Mouse (Mus musculus): ENCODE measurements around the gene Fga. TPM values are rescaled to one million over a fixed set of nuclear protein-coding genes. Genes with fewer than 3 reads are reported as not detected.
A peak's percentile ranks its signal among the peaks of the same experiment; 100 is the strongest.

The Fga gene
- polyA plus RNA-seq, 1 experiment from 2014 or later: 3.9 TPM

- WGBS: 22% methylated on average over 13 of the region's 13 CpGs
- H3K9ac ChIP-seq (ENCODE audit: low read length): no peak overlapping the region
- no peaks in the 10 kb centered on the region for H3K27me3 ChIP-seq (ENCODE audit: control insufficient read depth, insufficient read depth, low read length)
- 0 out of 2 replicates have a peak, but pooled peaks cover 4% of the 10 kb centered on the region for H3K36me3 ChIP-seq (ENCODE audit: control insufficient read depth, insufficient read depth, low read length)
- peak overlapping the region; percentile 42 for H3K4me2 ChIP-seq (replicated peaks; ENCODE audit: low read depth)
- H3K9me3 ChIP-seq (ENCODE audit: control insufficient read depth, low read length): no peaks in the 10 kb centered on the region
- DNase-seq (ENCODE audit: low spot score): no peak
- H3K4me3 ChIP-seq (ENCODE audit: low read depth, low read length): peak overlapping the region; percentile 29; the same call in 1 of the 2 replicates
- peaks cover 3% of the 10 kb centered on the region; the same call in 1 of the 2 replicates for H3K4me1 ChIP-seq (replicated peaks; ENCODE audit: control insufficient read depth, insufficient read depth)
- ATAC-seq (ENCODE audit: low FRiP score, low TSS enrichment): no peak
- H3K27ac ChIP-seq (replicated peaks): no peak overlapping the region
- TF ChIP-seq CTCF (IDR thresholded peaks at IDR 0.05; ENCODE audit: low read depth): no peak
- TF ChIP-seq EP300 (optimal IDR thresholded peaks at IDR 0.05): no peak
Observed at GRCm38 (mm10) chr3:83054759-83055158, 28.9 kb downstream of the Fga start.

- peak within 1 kb of the TSS; percentile 86 for H3K9ac ChIP-seq (ENCODE audit: low read length)
- ATAC-seq (ENCODE audit: low FRiP score, low TSS enrichment) (peak; percentile 100), DNase-seq (ENCODE audit: low spot score) (peak; percentile 99)
- 2% methylated on average over 61 of the region's 61 CpGs for WGBS
- no peaks in the 10 kb centered on the region for H3K9me3 ChIP-seq (ENCODE audit: control insufficient read depth, low read length)
- peak; percentile 55 for TF ChIP-seq CTCF (IDR thresholded peaks at IDR 0.05; ENCODE audit: low read depth)
- no peak for TF ChIP-seq EP300 (optimal IDR thresholded peaks at IDR 0.05)
- H3K4me2 ChIP-seq (replicated peaks; ENCODE audit: low read depth): peak within 1 kb of the TSS; percentile 69
- no peaks in the 10 kb centered on the region for H3K27me3 ChIP-seq (ENCODE audit: control insufficient read depth, insufficient read depth, low read length)
- H3K36me3 ChIP-seq (ENCODE audit: control insufficient read depth, insufficient read depth, low read length): peaks cover 10% of the 10 kb centered on the region; the same call in 1 of the 2 replicates
- H3K4me1 ChIP-seq (replicated peaks; ENCODE audit: control insufficient read depth, insufficient read depth): peaks cover 3% of the 10 kb centered on the region; the same call in 1 of the 2 replicates
- H3K27ac ChIP-seq (replicated peaks): peak within 1 kb of the TSS; percentile 84
- H3K4me3 ChIP-seq (ENCODE audit: low read depth, low read length): peak within 1 kb of the TSS; percentile 93
Observed at GRCm38 (mm10) chr3:83055281-83056038, 29.6 kb downstream of the Fga start, which contains the start of gene Plrg1. Plrg1 (plus strand) TSS chr3:83055522.

DNA sequence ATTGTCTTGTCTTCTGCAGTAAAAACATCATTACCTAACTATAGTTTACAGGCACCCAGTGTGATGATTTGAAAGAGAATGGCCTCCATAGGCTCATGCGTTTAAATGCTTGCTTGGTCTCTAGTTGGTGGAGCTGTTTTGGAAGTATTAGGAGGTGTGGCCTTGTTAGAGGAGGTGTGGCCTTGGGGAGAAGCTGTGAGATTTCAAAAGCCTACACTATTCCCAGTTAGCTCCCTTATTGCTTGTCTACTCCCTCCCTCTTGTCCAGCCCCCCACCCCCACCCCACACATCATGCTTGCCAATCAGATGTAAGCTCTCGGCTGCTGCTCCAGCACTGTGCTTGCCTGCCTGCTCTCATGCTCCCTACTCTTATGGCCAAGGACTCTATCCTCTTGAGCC, 31.2 kb downstream of the Fga start:
- Histone ChIP-seq H3K9me3 (ENCODE audit: control insufficient read depth, low read length) (no peaks in the 10 kb centered on the region), H3K27ac (replicated peaks) (no peak overlapping the region), H3K4me3 (ENCODE audit: low read depth, low read length) (no peak overlapping the region), H3K36me3 (ENCODE audit: control insufficient read depth, insufficient read depth, low read length) (peaks cover 24% of the 10 kb centered on the region), H3K27me3 (ENCODE audit: control insufficient read depth, insufficient read depth, low read length) (no peaks in the 10 kb centered on the region), H3K4me1 (replicated peaks; ENCODE audit: control insufficient read depth, insufficient read depth) (peaks cover 3% of the 10 kb centered on the region; the same call in 1 of the 2 replicates), H3K9ac (ENCODE audit: low read length) (no peak overlapping the region), H3K4me2 (replicated peaks; ENCODE audit: low read depth) (no peak overlapping the region)
- ATAC-seq (ENCODE audit: low FRiP score, low TSS enrichment) (no peak), DNase-seq (ENCODE audit: low spot score) (no peak)
- 93% methylated on average over 2 of the region's 2 CpGs for WGBS
- TF ChIP-seq EP300 (optimal IDR thresholded peaks at IDR 0.05) (no peak), CTCF (IDR thresholded peaks at IDR 0.05; ENCODE audit: low read depth) (no peak)

- Histone ChIP-seq H3K9ac (ENCODE audit: low read length) (no peak overlapping the region), H3K9me3 (ENCODE audit: control insufficient read depth, low read length) (no peaks in the 10 kb centered on the region), H3K4me1 (replicated peaks; ENCODE audit: control insufficient read depth, insufficient read depth) (no peaks in the 10 kb centered on the region), H3K36me3 (ENCODE audit: control insufficient read depth, insufficient read depth, low read length) (peaks cover 32% of the 10 kb centered on the region), H3K4me2 (replicated peaks; ENCODE audit: low read depth) (no peak overlapping the region), H3K27ac (replicated peaks) (no peak overlapping the region), H3K4me3 (ENCODE audit: low read depth, low read length) (no peak overlapping the region), H3K27me3 (ENCODE audit: control insufficient read depth, insufficient read depth, low read length) (no peaks in the 10 kb centered on the region)
- ATAC-seq (ENCODE audit: low FRiP score, low TSS enrichment): no peak
- no peak for DNase-seq (ENCODE audit: low spot score)
- 89% methylated on average over 9 of the region's 9 CpGs for WGBS
- no peak for TF ChIP-seq EP300 (optimal IDR thresholded peaks at IDR 0.05)
- no peak for TF ChIP-seq CTCF (IDR thresholded peaks at IDR 0.05; ENCODE audit: low read depth)
Observed at GRCm38 (mm10) chr3:83067920-83068319, 42.0 kb downstream of the Fga start.

DNA sequence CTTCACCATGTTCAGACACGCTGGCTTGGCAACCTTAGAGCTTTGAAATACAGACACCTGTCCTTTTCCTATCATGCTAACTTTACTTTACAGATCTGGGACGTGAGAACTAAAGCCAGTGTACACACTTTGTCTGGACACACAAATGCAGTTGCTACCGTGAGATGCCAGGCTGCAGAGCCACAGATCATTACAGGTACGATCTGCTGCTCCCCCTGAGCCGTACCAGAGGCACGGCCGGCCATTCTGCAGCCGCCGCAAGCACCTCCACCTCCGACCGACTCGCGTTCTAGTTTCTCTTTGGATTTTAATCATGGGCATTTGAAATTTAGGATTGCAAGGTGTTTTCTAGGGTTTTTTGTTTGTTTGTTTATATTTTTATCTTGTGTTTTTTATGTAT, 43.0 kb downstream of the Fga start:
- TF ChIP-seq CTCF (IDR thresholded peaks at IDR 0.05; ENCODE audit: low read depth) (no peak), EP300 (optimal IDR thresholded peaks at IDR 0.05) (no peak)
- H3K4me1 ChIP-seq (replicated peaks; ENCODE audit: control insufficient read depth, insufficient read depth): no peaks in the 10 kb centered on the region
- H3K27me3 ChIP-seq (ENCODE audit: control insufficient read depth, insufficient read depth, low read length): no peaks in the 10 kb centered on the region
- H3K36me3 ChIP-seq (ENCODE audit: control insufficient read depth, insufficient read depth, low read length): peaks cover 28% of the 10 kb centered on the region
- H3K4me2 ChIP-seq (replicated peaks; ENCODE audit: low read depth): no peak overlapping the region
- H3K27ac ChIP-seq (replicated peaks): no peak overlapping the region
- DNase-seq (ENCODE audit: low spot score) (no peak), ATAC-seq (ENCODE audit: low FRiP score, low TSS enrichment) (no peak)
- H3K9ac ChIP-seq (ENCODE audit: low read length): no peak overlapping the region
- H3K4me3 ChIP-seq (ENCODE audit: low read depth, low read length): no peak overlapping the region
- WGBS: 95% methylated on average over 13 of the region's 13 CpGs
- no peaks in the 10 kb centered on the region for H3K9me3 ChIP-seq (ENCODE audit: control insufficient read depth, low read length)

DNA sequence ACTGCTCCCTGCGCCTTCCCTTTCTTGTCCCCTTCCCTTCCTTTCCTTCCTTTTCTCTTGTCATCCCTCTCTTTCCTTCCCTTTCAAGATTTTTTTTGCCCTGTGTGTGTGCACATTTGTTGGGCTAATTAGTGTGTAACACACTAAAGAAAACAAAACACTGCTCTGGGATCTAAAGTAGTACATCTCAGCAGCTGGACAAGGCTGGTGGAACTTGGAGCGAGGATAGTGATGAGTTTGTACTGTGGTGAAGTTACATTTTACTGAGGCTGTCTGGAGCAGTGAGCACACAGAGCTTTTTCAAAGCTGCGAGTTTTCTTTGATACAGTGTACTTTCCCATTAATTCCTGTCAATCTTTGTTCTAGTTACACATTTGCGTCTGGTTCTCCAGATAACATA, 44.4 kb downstream of the Fga start:
- H3K9me3 ChIP-seq (ENCODE audit: control insufficient read depth, low read length): no peaks in the 10 kb centered on the region
- H3K27me3 ChIP-seq (ENCODE audit: control insufficient read depth, insufficient read depth, low read length): no peaks in the 10 kb centered on the region
- WGBS: 69% methylated on average over 4 of the region's 4 CpGs
- no peak overlapping the region for H3K27ac ChIP-seq (replicated peaks)
- peaks cover 28% of the 10 kb centered on the region for H3K36me3 ChIP-seq (ENCODE audit: control insufficient read depth, insufficient read depth, low read length)
- H3K4me1 ChIP-seq (replicated peaks; ENCODE audit: control insufficient read depth, insufficient read depth): no peaks in the 10 kb centered on the region
- DNase-seq (ENCODE audit: low spot score) (no peak), ATAC-seq (ENCODE audit: low FRiP score, low TSS enrichment) (no peak)
- H3K4me2 ChIP-seq (replicated peaks; ENCODE audit: low read depth): no peak overlapping the region
- no peak overlapping the region for H3K4me3 ChIP-seq (ENCODE audit: low read depth, low read length)
- TF ChIP-seq EP300 (optimal IDR thresholded peaks at IDR 0.05): no peak
- TF ChIP-seq CTCF (IDR thresholded peaks at IDR 0.05; ENCODE audit: low read depth): no peak
- H3K9ac ChIP-seq (ENCODE audit: low read length): no peak overlapping the region
